Mouse (Mus musculus) embryonic facial prominence, embryonic 14.5 days (tissue): ENCODE measurements at regions not wholly inside any gene's neighbourhood (a gene's known extent, or its start where the extent isn't known, plus 50 kb on each side); places are given as distances from the start of the nearest gene placed in this dataset.

Experiments used
- ATAC-seq: fragments of 200-750 bp; cut with Nextera tagmentation; 2 replicates; pipeline ENCODE4 v1.8.0; 2017; ENCODE audit warnings: low read depth, moderate number of reproducible peaks, moderate TSS enrichment
- DNase-seq: peaks from one replicate; pipeline ENCODE4 v3.0.0-alpha.2; 2015; ENCODE audit warnings: low spot score
- H3K27ac ChIP-seq: fragments of 300-500 bp; sonication (generic); replicated peaks from 2 replicates; pipeline ENCODE4 v1.5.1; 2014; ENCODE audit warnings: low read depth, mild to moderate bottlenecking, low read length, moderate library complexity
- H3K27me3 ChIP-seq: fragments of 300-500 bp; sonication (generic); replicated peaks from 2 replicates; pipeline ENCODE4 v1.6.1; 2014; ENCODE audit warnings: low read length; ENCODE audit not compliant: control insufficient read depth, insufficient read depth
- H3K36me3 ChIP-seq: fragments of 300-500 bp; sonication (generic); 2 replicates; pipeline ENCODE4 v1.6.1; 2014; ENCODE audit warnings: low read length, mixed read lengths; ENCODE audit not compliant: control insufficient read depth, insufficient read depth
- H3K4me1 ChIP-seq: fragments of 300-500 bp; sonication (generic); 2 replicates; pipeline ENCODE4 v1.6.1; 2014; ENCODE audit warnings: antibody characterized with exemption, low read length; ENCODE audit not compliant: control insufficient read depth, insufficient read depth
- H3K4me2 ChIP-seq: fragments of 300-500 bp; sonication (generic); 2 replicates; pipeline ENCODE4 v1.6.1; 2014; ENCODE audit warnings: low read depth, mild to moderate bottlenecking, low read length, moderate library complexity, mixed read lengths
- H3K4me3 ChIP-seq: fragments of 300-500 bp; sonication (generic); 2 replicates; pipeline ENCODE4 v1.5.1; 2014; ENCODE audit warnings: low read depth, mild to moderate bottlenecking, low read length
- H3K9ac ChIP-seq: fragments of 300-500 bp; sonication (generic); 2 replicates; pipeline ENCODE4 v1.6.1; 2014; ENCODE audit warnings: low read depth, mild to moderate bottlenecking, low read length, moderate library complexity, mixed read lengths
- H3K9me3 ChIP-seq: fragments of 300-500 bp; sonication (generic); 2 replicates; pipeline ENCODE4 v1.6.1; 2016; ENCODE audit warnings: low read length; ENCODE audit not compliant: control insufficient read depth
- WGBS: fragments of 180-500 bp; shearing (Covaris S2); extraction: QIAGEN DNeasy Blood & Tissue Kit; methylation state at CpG from one replicate; pipeline ENCODE4 v1.1.7; 2014; 5-methylcytosine and 5-hydroxymethylcytosine counted together

- H3K9me3 ChIP-seq: no peaks in the 10 kb centered on the region
- no peak for DNase-seq
- no peak overlapping the region for H3K4me2 ChIP-seq
- H3K9ac ChIP-seq: no peak overlapping the region
- WGBS: 68% methylated on average over 8 of the region's 8 CpGs
- no peak overlapping the region for H3K27ac ChIP-seq
- H3K4me3 ChIP-seq: no peak overlapping the region
- H3K36me3 ChIP-seq: no peaks in the 10 kb centered on the region
- no peak for ATAC-seq
- H3K4me1 ChIP-seq: no peaks in the 10 kb centered on the region
- no peaks in the 10 kb centered on the region for H3K27me3 ChIP-seq
These were observed 446.0 kb upstream of the Adam34 start for GRCm38 (mm10) chr8:44155705-44156321.

DNA sequence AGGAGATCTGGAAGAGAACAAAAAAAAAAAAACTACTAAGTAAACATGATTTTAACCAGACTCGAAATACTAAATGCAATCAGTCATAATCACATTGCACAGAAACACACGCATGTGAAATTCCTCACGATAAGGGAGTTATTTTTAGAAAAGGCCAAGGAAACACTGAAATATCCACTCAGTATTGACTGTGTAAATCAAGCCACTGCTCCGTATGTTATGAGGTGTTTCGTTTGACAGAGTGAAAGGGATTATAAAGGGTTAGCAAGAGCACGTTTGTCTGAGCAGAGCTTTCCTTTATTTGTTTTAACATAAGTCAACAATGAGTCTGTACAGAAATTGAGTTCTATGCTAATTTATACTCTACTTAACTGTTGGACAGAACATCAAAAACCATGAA lies 455.3 kb upstream of the Adam34 start:
- H3K27me3 ChIP-seq: no peaks in the 10 kb centered on the region
- no peak overlapping the region for H3K9ac ChIP-seq
- 30% methylated on average over 6 of the region's 6 CpGs for WGBS
- no peak overlapping the region for H3K4me2 ChIP-seq
- no peak overlapping the region for H3K27ac ChIP-seq
- peak; percentile 19 for DNase-seq
- H3K4me1 ChIP-seq: no peaks in the 10 kb centered on the region
- H3K4me3 ChIP-seq: no peak overlapping the region
- H3K9me3 ChIP-seq: no peaks in the 10 kb centered on the region
- no peak for ATAC-seq
- no peaks in the 10 kb centered on the region for H3K36me3 ChIP-seq

DNA sequence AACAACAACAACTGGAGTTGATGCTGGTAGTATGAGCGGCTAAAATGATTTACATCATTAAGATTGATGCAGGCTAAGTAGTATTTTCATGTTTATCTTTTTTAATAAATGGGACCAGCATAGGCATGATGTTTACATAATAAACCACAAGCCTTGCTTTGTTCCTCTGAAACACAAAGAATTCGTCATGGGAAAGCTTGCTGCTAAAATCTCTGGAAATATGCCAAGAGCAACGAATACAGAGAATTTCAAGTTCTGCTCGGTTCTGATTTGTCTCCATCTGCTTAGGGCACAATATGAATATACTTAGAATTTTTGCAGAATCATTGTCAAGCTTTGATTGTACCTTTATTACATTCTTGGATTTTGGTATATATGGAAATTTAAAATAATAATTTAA lies 467.2 kb upstream of the Adam34 start:
- Histone ChIP-seq H3K9me3 (no peaks in the 10 kb centered on the region), H3K4me3 (no peak overlapping the region), H3K27ac (no peak overlapping the region), H3K27me3 (no peaks in the 10 kb centered on the region), H3K9ac (no peak overlapping the region), H3K4me2 (no peak overlapping the region), H3K4me1 (no peaks in the 10 kb centered on the region), H3K36me3 (no peaks in the 10 kb centered on the region)
- no peak for ATAC-seq
- WGBS: 30% methylated on average over 4 of the region's 4 CpGs
- DNase-seq: peak; percentile 75

DNA sequence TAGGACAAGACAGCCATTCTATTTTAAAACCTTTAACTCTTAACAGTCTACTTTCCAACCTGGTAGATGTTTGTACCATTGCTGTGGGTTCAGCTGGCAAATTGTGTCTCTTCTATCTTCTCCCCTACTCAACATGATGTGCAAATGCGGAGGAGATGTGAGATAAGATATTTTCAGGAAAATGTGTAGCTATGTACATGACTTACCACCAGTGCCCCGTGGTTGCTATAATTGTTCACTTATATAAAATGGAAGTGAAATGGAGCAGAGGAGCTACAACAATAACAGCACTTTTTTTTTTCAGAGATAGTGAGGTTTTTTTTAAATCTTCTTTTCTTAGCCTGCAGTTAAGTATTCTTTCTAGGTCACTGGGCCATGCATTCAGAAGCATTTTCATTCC lies 492.4 kb upstream of the Adam34 start:
- H3K9ac ChIP-seq: no peak overlapping the region
- H3K9me3 ChIP-seq: no peaks in the 10 kb centered on the region
- DNase-seq (no peak), ATAC-seq (no peak)
- H3K4me2 ChIP-seq: no peak overlapping the region
- 0 out of 2 replicates have a peak, but pooled peaks cover 4% of the 10 kb centered on the region for H3K4me1 ChIP-seq
- H3K4me3 ChIP-seq: no peak overlapping the region
- no peaks in the 10 kb centered on the region for H3K36me3 ChIP-seq
- WGBS: 83% methylated on average over 2 of the region's 2 CpGs
- no peaks in the 10 kb centered on the region for H3K27me3 ChIP-seq
- H3K27ac ChIP-seq: no peak overlapping the region

DNA sequence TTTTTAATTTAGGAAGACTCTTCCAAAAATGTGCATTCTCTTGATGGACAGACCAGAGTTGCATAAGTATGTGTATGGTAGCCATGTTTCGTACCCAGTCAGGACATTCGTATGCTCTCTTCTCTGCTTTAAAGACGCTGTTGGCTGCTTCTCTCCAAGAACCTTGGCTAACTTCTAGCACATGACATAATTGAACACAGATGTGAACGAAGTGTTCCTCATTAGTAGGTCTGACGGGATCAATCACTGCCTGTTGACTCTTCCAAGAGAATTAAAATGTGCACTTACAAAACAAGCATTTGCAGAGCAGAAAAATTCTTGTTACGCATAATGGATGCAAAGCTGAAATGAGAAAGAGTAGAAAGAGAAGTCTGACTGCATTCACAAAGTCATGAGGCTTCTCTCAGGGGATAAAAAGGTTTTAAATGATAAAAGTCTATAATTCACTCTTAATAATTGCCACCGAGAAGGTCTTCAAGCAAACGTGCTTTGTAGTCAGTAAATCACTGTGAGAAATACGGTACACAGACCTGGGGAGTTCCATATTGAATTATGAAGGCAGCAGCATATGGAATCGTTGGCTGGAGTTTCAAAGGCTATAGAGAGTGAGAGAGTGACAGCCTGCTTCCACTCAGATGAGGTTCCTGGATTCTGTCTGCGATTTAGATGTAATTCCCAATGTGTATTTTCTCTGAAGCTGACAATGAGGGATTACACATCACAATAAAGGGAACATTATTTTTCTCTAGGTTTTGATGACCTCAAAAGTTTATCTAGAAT lies 496.7 kb upstream of the Adam34 start:
- H3K27ac ChIP-seq: no peak overlapping the region
- 0 out of 2 replicates have a peak, but pooled peaks cover 4% of the 10 kb centered on the region for H3K4me1 ChIP-seq
- H3K9me3 ChIP-seq: no peaks in the 10 kb centered on the region
- no peaks in the 10 kb centered on the region for H3K27me3 ChIP-seq
- H3K4me3 ChIP-seq: no peak overlapping the region
- no peak for ATAC-seq
- H3K9ac ChIP-seq: no peak overlapping the region
- peak; percentile 85 for DNase-seq
- H3K36me3 ChIP-seq: no peaks in the 10 kb centered on the region
- H3K4me2 ChIP-seq: peak overlapping the region; percentile 10; the same call in 1 of the 2 replicates
- WGBS: 31% methylated on average over 11 of the region's 11 CpGs

GRCm38 (mm10) chr8:44222346-44222745 lies 512.5 kb upstream of the Adam34 start:
- H3K4me2 ChIP-seq: no peak overlapping the region
- H3K9me3 ChIP-seq: no peaks in the 10 kb centered on the region
- 0 out of 2 replicates have a peak, but pooled peaks have one; percentile 44 for ATAC-seq
- DNase-seq: peak; percentile 71
- H3K9ac ChIP-seq: no peak overlapping the region
- H3K27ac ChIP-seq: no peak overlapping the region
- no peaks in the 10 kb centered on the region for H3K36me3 ChIP-seq
- WGBS: 38% methylated on average over 1 of the region's 1 CpGs
- H3K27me3 ChIP-seq: no peaks in the 10 kb centered on the region
- no peak overlapping the region for H3K4me3 ChIP-seq
- no peaks in the 10 kb centered on the region for H3K4me1 ChIP-seq

DNA sequence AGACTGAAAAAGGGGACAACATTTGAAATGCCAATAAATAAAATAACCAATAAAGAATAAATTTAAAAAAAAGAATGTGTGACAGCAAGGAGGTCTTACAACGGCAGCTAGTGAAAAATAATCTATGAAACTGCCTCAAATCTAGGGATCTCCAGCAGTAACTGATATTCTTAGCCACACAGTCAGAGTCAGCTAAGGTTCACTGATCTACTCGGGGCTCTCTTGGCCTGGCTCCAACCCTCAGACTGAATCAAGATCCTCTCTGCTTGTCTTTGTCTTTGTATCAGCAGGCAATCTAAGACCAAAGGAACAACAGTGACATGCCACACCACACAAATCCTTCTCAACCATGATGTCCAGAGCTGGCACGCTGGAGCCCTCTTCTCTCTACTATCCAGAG lies 542.5 kb upstream of the Adam34 start:
- Histone ChIP-seq H3K27ac (no peak overlapping the region), H3K9ac (no peak overlapping the region), H3K4me1 (no peaks in the 10 kb centered on the region), H3K4me2 (no peak overlapping the region), H3K27me3 (no peaks in the 10 kb centered on the region), H3K4me3 (no peak overlapping the region), H3K36me3 (no peaks in the 10 kb centered on the region), H3K9me3 (no peaks in the 10 kb centered on the region)
- ATAC-seq (no peak), DNase-seq (no peak)
- WGBS: 72% methylated on average over 3 of the region's 3 CpGs

GRCm38 (mm10) chr8:44257051-44257450 lies 547.2 kb upstream of the Adam34 start:
- Histone ChIP-seq H3K4me3 (no peak overlapping the region), H3K9me3 (no peaks in the 10 kb centered on the region), H3K9ac (no peak overlapping the region), H3K4me2 (no peak overlapping the region), H3K27me3 (no peaks in the 10 kb centered on the region), H3K36me3 (no peaks in the 10 kb centered on the region), H3K4me1 (no peaks in the 10 kb centered on the region), H3K27ac (no peak overlapping the region)
- 29% methylated on average over 6 of the region's 6 CpGs for WGBS
- ATAC-seq: no peak
- DNase-seq: no peak

DNA sequence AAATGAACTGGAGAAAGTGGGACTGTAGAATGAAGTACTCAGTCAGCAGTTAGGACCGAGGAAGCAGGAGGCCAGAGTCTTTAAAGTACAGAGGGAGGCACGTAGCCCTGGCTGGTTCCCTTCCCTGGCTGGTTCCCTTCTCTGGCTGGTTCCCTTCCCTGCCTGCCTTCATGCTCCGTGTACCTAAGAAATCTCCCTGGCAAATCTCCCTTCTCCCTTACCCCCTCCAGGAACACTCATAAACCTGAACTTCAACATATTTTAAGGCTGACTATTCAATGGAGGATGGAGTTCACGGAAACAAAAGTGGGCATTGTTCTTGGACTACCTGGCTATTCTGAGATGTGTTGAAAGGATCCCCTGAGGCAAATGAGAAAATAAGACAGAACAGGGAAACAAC lies 551.2 kb upstream of the Adam34 start:
- no peak overlapping the region for H3K9ac ChIP-seq
- H3K27ac ChIP-seq: no peak overlapping the region
- no peaks in the 10 kb centered on the region for H3K9me3 ChIP-seq
- H3K4me1 ChIP-seq: no peaks in the 10 kb centered on the region
- H3K27me3 ChIP-seq: no peaks in the 10 kb centered on the region
- WGBS: 54% methylated on average over 3 of the region's 4 CpGs
- ATAC-seq (peak; percentile 84; the same call in 1 of the 2 replicates), DNase-seq (peak; percentile 51)
- H3K4me3 ChIP-seq: no peak overlapping the region
- H3K36me3 ChIP-seq: no peaks in the 10 kb centered on the region
- H3K4me2 ChIP-seq: no peak overlapping the region
